Mouse (Mus musculus): Measurements from ENCODE around the gene Vps37c. TPM values are rescaled to one million over a fixed set of nuclear protein-coding genes. Genes with fewer than 3 reads are reported as not detected.

The Vps37c gene
- polyA plus RNA-seq, 1 experiment from 2014 or later: 25.2 TPM

GRCm38 (mm10) chr19:10671319-10671718 is 17.2 kb upstream of the Vps37c start:
- Histone ChIP-seq H3K9me3 (ENCODE audit: low read length) (no peaks in the 10 kb centered on the region), H3K27me3 (replicated peaks; ENCODE audit: insufficient read depth, low read length) (no peaks in the 10 kb centered on the region), H3K27ac (ENCODE audit: low read length) (no peak overlapping the region), H3K36me3 (ENCODE audit: insufficient read depth, low read length) (no peaks in the 10 kb centered on the region), H3K4me1 (ENCODE audit: insufficient read depth, low read depth, low read length) (no peaks in the 10 kb centered on the region), H3K9ac (replicated peaks; ENCODE audit: low read depth) (no peak overlapping the region), H3K4me3 (ENCODE audit: low read depth, low read length) (no peak overlapping the region), H3K4me2 (replicated peaks; ENCODE audit: low read depth, low read length) (no peak overlapping the region)
- DNase-seq (ENCODE audit: low spot score): no peak
- TF ChIP-seq EP300 (IDR thresholded peaks at IDR 0.05): no peak
- no peak for ATAC-seq
- 78% methylated on average over 4 of the region's 4 CpGs for WGBS

GRCm38 (mm10) chr19:10671854-10672417 is 16.6 kb upstream of the Vps37c start:
- ATAC-seq: no peak
- 68% methylated on average over 9 of the region's 9 CpGs for WGBS
- no peak for TF ChIP-seq CTCF (IDR thresholded peaks at IDR 0.05)
- TF ChIP-seq EP300 (IDR thresholded peaks at IDR 0.05): no peak

GRCm38 (mm10) chr19:10673275-10673674 is 15.3 kb upstream of the Vps37c start:
- Histone ChIP-seq H3K4me1 (ENCODE audit: insufficient read depth, low read depth, low read length) (no peaks in the 10 kb centered on the region), H3K4me2 (replicated peaks; ENCODE audit: low read depth, low read length) (no peak overlapping the region), H3K27me3 (replicated peaks; ENCODE audit: insufficient read depth, low read length) (no peaks in the 10 kb centered on the region), H3K27ac (ENCODE audit: low read length) (no peak overlapping the region), H3K9ac (replicated peaks; ENCODE audit: low read depth) (no peak overlapping the region), H3K36me3 (ENCODE audit: insufficient read depth, low read length) (no peaks in the 10 kb centered on the region), H3K9me3 (ENCODE audit: low read length) (no peaks in the 10 kb centered on the region), H3K4me3 (ENCODE audit: low read depth, low read length) (no peak overlapping the region)
- TF ChIP-seq CTCF (IDR thresholded peaks at IDR 0.05): no peak
- no peak for TF ChIP-seq EP300 (IDR thresholded peaks at IDR 0.05)
- 46% methylated on average over 1 of the region's 1 CpGs for WGBS
- ATAC-seq: no peak
- no peak for DNase-seq (ENCODE audit: low spot score)

More at GRCm38 (mm10) chr19:10671854-10672417, 16.6 kb upstream of the Vps37c start:
- no peaks in the 10 kb centered on the region for H3K4me1 ChIP-seq (ENCODE audit: insufficient read depth, low read depth, low read length)
- no peak overlapping the region for H3K27ac ChIP-seq (ENCODE audit: low read length)
- no peak overlapping the region for H3K4me2 ChIP-seq (replicated peaks; ENCODE audit: low read depth, low read length)
- H3K36me3 ChIP-seq (ENCODE audit: insufficient read depth, low read length): no peaks in the 10 kb centered on the region
- no peaks in the 10 kb centered on the region for H3K27me3 ChIP-seq (replicated peaks; ENCODE audit: insufficient read depth, low read length)
- H3K9me3 ChIP-seq (ENCODE audit: low read length): no peaks in the 10 kb centered on the region
- DNase-seq (ENCODE audit: low spot score): no peak
- no peak overlapping the region for H3K9ac ChIP-seq (replicated peaks; ENCODE audit: low read depth)
- no peak overlapping the region for H3K4me3 ChIP-seq (ENCODE audit: low read depth, low read length)

GRCm38 (mm10) chr19:10676656-10677055 is 11.9 kb upstream of the Vps37c start:
- Histone ChIP-seq H3K9ac (replicated peaks; ENCODE audit: low read depth) (no peak overlapping the region), H3K9me3 (ENCODE audit: low read length) (no peaks in the 10 kb centered on the region), H3K27ac (ENCODE audit: low read length) (no peak overlapping the region), H3K27me3 (replicated peaks; ENCODE audit: insufficient read depth, low read length) (no peaks in the 10 kb centered on the region), H3K4me3 (ENCODE audit: low read depth, low read length) (no peak overlapping the region), H3K4me1 (ENCODE audit: insufficient read depth, low read depth, low read length) (no peaks in the 10 kb centered on the region), H3K4me2 (replicated peaks; ENCODE audit: low read depth, low read length) (no peak overlapping the region), H3K36me3 (ENCODE audit: insufficient read depth, low read length) (no peaks in the 10 kb centered on the region)
- DNase-seq (ENCODE audit: low spot score) (no peak), ATAC-seq (no peak)
- TF ChIP-seq CTCF (IDR thresholded peaks at IDR 0.05) (no peak), EP300 (IDR thresholded peaks at IDR 0.05) (no peak)
- 70% methylated on average over 16 of the region's 16 CpGs for WGBS

GRCm38 (mm10) chr19:10677915-10678771 is 10.4 kb upstream of the Vps37c start, which contains the start of gene Pga5:
TSS of gene Pga5 (minus strand) at chr19:10678071.
- no peak within 1 kb of the TSS for H3K27ac ChIP-seq (ENCODE audit: low read length)
- H3K9me3 ChIP-seq (ENCODE audit: low read length): no peaks in the 10 kb centered on the region
- WGBS: 19% methylated on average over 6 of the region's 6 CpGs
- no peak within 1 kb of the TSS for H3K4me3 ChIP-seq (ENCODE audit: low read depth, low read length)
- ATAC-seq: 0 out of 2 replicates have a peak, but pooled peaks have one; percentile 55
- H3K4me1 ChIP-seq (ENCODE audit: insufficient read depth, low read depth, low read length): no peaks in the 10 kb centered on the region
- H3K36me3 ChIP-seq (ENCODE audit: insufficient read depth, low read length): no peaks in the 10 kb centered on the region
- H3K27me3 ChIP-seq (replicated peaks; ENCODE audit: insufficient read depth, low read length): no peaks in the 10 kb centered on the region
- TF ChIP-seq CTCF (IDR thresholded peaks at IDR 0.05): peak; percentile 96
- TF ChIP-seq EP300 (IDR thresholded peaks at IDR 0.05): no peak
- no peak within 1 kb of the TSS for H3K4me2 ChIP-seq (replicated peaks; ENCODE audit: low read depth, low read length)
- DNase-seq (ENCODE audit: low spot score): peak; percentile 84
- H3K9ac ChIP-seq (replicated peaks; ENCODE audit: low read depth): no peak within 1 kb of the TSS

- no peaks in the 10 kb centered on the region for H3K36me3 ChIP-seq (ENCODE audit: insufficient read depth, low read length)
- 71% methylated on average over 1 of the region's 1 CpGs for WGBS
- no peak overlapping the region for H3K4me2 ChIP-seq (replicated peaks; ENCODE audit: low read depth, low read length)
- H3K4me3 ChIP-seq (ENCODE audit: low read depth, low read length): no peak overlapping the region
- H3K27me3 ChIP-seq (replicated peaks; ENCODE audit: insufficient read depth, low read length): no peaks in the 10 kb centered on the region
- H3K9me3 ChIP-seq (ENCODE audit: low read length): no peaks in the 10 kb centered on the region
- no peak overlapping the region for H3K27ac ChIP-seq (ENCODE audit: low read length)
- no peaks in the 10 kb centered on the region for H3K4me1 ChIP-seq (ENCODE audit: insufficient read depth, low read depth, low read length)
- H3K9ac ChIP-seq (replicated peaks; ENCODE audit: low read depth): no peak overlapping the region
- TF ChIP-seq EP300 (IDR thresholded peaks at IDR 0.05) (no peak), CTCF (IDR thresholded peaks at IDR 0.05) (no peak)
- DNase-seq (ENCODE audit: low spot score) (no peak), ATAC-seq (no peak)
Observed at GRCm38 (mm10) chr19:10678772-10679067, 9.8 kb upstream of the Vps37c start.
